Mouse (Mus musculus): ENCODE results near the gene Tff1. TPM values are rescaled to one million over a fixed set of nuclear protein-coding genes. Genes with fewer than 3 reads are reported as not detected.

Tff1 gene
- total and polyA plus RNA-seq, 3 experiments, result 0.44 to 2.2 (median 1.6) TPM

DNA sequence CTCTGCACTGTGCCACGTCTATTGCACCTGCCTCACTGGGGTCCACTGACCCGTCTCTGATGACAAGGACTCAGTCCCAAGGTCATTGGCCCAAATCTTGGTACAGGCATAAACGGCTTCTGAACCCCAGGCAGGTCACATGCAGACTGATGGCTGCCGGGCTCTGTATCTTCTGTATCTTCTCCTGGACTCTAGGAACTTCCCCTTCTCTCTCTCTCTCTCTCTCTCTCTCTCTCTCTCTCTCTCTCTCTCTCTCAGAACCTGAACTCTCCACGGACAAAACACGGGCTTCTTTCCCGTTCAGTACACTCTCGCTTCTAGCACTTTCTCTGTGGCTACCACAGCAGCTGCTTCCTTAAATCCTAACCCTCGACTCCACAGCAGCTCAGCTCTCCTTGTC is 19.1 kb downstream of the Tff1 start:
- no peak overlapping the region for H3K4me2 ChIP-seq (ENCODE audit: insufficient read depth, low read depth, poor library complexity, severe bottlenecking)
- no peaks in the 10 kb centered on the region for H3K4me1 ChIP-seq (ENCODE audit: control insufficient read depth in 1 of 2, insufficient read depth in 2 of 2)
- no peak overlapping the region for H3K9ac ChIP-seq (ENCODE audit: insufficient read depth, low read depth)
- dilution Hi-C loops (cut with MboI; ENCODE audit: extremely low pct_ligation_motif_present, extremely low pct_unique_long_range_greater_than_20kb, low sequenced_read_pairs), result no loop called here
- TF ChIP-seq SIN3A (IDR thresholded peaks at IDR 0.05; ENCODE audit: low read length) (no peak), BHLHE40 (IDR thresholded peaks at IDR 0.05; ENCODE audit: low read depth, low read length) (no peak), SMC3 (IDR thresholded peaks at IDR 0.05; ENCODE audit: low read depth, low read length) (no peak), TBP (conservative IDR thresholded peaks at IDR 0.05; ENCODE audit: low read depth, low read length) (no peak), POLR2A (IDR thresholded peaks at IDR 0.05; ENCODE audit: low read depth, low read length) (no peak), ZKSCAN1 (IDR thresholded peaks at IDR 0.05; ENCODE audit: borderline replicate concordance, low read depth, low read length) (no peak), EP300 (IDR thresholded peaks at IDR 0.05; ENCODE audit: low read length) (no peak), MAX (IDR thresholded peaks at IDR 0.05; ENCODE audit: low read length) (no peak), POLR2AphosphoS2 (IDR thresholded peaks at IDR 0.05; ENCODE audit: low read depth, low read length) (no peak), TCF12 (IDR thresholded peaks at IDR 0.05; ENCODE audit: low read depth, low read length) (no peak), MAZ (IDR thresholded peaks at IDR 0.05; ENCODE audit: low read depth, low read length) (no peak), ELF1 (IDR thresholded peaks at IDR 0.05; ENCODE audit: low read depth, low read length) (no peak), IRF4 (IDR thresholded peaks at IDR 0.05; ENCODE audit: low read depth, low read length) (no peak), JUND (conservative IDR thresholded peaks at IDR 0.05; ENCODE audit: low read depth, low read length) (no peak), CHD1 (IDR thresholded peaks at IDR 0.05; ENCODE audit: low read depth, low read length) (no peak), USF1 (IDR thresholded peaks at IDR 0.05; ENCODE audit: low read depth, low read length) (no peak), CTCF (conservative IDR thresholded peaks at IDR 0.05 in 1 of 2, IDR thresholded peaks at IDR 0.05 in 1 of 2; ENCODE audit: low read depth in 2 of 2, low read length in 2 of 2) (no peak), RAD21 (IDR thresholded peaks at IDR 0.05; ENCODE audit: low read depth, low read length) (no peak), HCFC1 (IDR thresholded peaks at IDR 0.05; ENCODE audit: low read depth, low read length) (no peak)
- peaks cover 5% of the 10 kb centered on the region for H3K9me3 ChIP-seq (replicated peaks; ENCODE audit: low read length)
- H3K79me2 ChIP-seq (replicated peaks; ENCODE audit: control insufficient read depth, extremely low read depth, insufficient read depth, poor library complexity, severe bottlenecking), result no peaks in the 10 kb centered on the region
- H3K4me3 ChIP-seq (replicated peaks in 1 of 3; ENCODE audit: low read depth in 2 of 3, low read length in 2 of 3, poor library complexity in 1 of 3), result no peak overlapping the region
- no peak overlapping the region for H3K27ac ChIP-seq (ENCODE audit: insufficient read depth, low read depth)
- DNase-seq (ENCODE audit: extremely low read depth), result no peak
- H3K27me3 ChIP-seq (replicated peaks), result peaks cover 66% of the 10 kb centered on the region
- H3K36me3 ChIP-seq (replicated peaks in 1 of 2; ENCODE audit: control insufficient read depth in 1 of 2, insufficient read depth in 1 of 2, low read length in 1 of 2), result no peaks in the 10 kb centered on the region
- in situ Hi-C loops (cut with MboI; ENCODE audit: low pct_ligation_motif_present, low pct_unique_long_range_greater_than_20kb, low sequenced_read_pairs), result no loop called here

DNA sequence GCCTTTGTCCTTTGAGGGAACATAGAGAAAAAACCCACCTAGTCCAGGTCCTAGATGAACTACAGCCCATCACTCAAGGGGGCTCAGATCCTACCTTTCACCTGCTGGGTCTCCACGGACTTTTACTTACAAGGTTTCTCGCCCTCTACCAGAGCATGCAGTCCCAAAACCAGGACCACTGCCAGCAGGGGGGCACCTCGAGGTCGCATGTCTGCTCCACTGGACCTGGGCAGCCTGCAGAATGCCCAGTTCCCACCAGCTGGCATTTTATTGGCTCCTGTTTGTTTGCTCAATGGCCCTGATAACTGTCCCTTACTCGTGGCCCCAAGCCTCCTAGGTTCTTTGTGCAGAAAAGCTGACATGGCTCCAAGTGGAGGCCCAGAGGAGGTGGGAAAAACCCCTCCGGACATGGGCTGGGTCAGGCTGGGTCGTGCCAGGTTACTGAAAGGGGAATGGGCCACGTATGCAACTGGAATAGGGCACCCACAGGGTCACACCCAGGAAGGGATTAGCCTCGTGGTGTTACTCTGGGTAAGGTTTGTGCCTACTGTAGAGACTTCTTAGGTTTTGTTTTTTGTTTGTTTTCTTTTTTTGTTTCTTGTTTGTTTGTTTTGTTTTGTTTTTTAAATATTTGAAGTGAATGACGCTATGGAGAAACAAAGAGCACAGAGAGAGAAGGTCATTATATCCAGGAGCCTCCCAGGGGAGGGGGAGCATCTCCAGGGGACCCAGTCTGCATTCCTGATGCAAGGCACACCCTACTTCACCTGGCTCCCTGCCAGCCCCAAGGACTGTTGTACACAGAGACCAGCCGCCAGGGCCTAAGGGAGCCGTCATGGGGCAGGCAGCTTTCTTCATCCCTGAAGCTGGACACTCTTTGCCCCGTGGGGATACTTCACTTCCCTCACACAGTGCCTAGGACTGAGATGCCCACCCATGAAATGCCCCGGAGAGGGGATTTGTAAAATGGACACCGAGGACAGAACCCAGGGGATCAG is 20.7 kb downstream of the Tff1 start, which contains the start of gene Tff2:
Gene Tff2 (minus strand): TSS at position 243 of the 998 bp plus-strand sequence.
- peaks cover 5% of the 10 kb centered on the region for H3K9me3 ChIP-seq (replicated peaks; ENCODE audit: low read length)
- no peaks in the 10 kb centered on the region for H3K79me2 ChIP-seq (replicated peaks; ENCODE audit: control insufficient read depth, extremely low read depth, insufficient read depth, poor library complexity, severe bottlenecking)
- DNase-seq (ENCODE audit: extremely low read depth), result no peak
- no peaks in the 10 kb centered on the region for H3K36me3 ChIP-seq (replicated peaks in 1 of 2; ENCODE audit: control insufficient read depth in 1 of 2, insufficient read depth in 1 of 2, low read length in 1 of 2)
- H3K4me3 ChIP-seq (replicated peaks in 1 of 3; ENCODE audit: low read depth in 2 of 3, low read length in 2 of 3, poor library complexity in 1 of 3), result no peak within 1 kb of the TSS
- dilution Hi-C loops (cut with MboI; ENCODE audit: extremely low pct_ligation_motif_present, extremely low pct_unique_long_range_greater_than_20kb, low sequenced_read_pairs) (no loop called here), in situ Hi-C loops (cut with MboI; ENCODE audit: low pct_ligation_motif_present, low pct_unique_long_range_greater_than_20kb, low sequenced_read_pairs) (loop anchor here (5.0 kb wide), 1 partner anchor 43 kb away; no protein-coding TSS in a partner anchor)
- no peak within 1 kb of the TSS for H3K4me2 ChIP-seq (ENCODE audit: insufficient read depth, low read depth, poor library complexity, severe bottlenecking)
- peaks cover 60% of the 10 kb centered on the region for H3K27me3 ChIP-seq (replicated peaks)
- TF ChIP-seq BHLHE40 (IDR thresholded peaks at IDR 0.05; ENCODE audit: low read depth, low read length) (no peak), MAFK (IDR thresholded peaks at IDR 0.05; ENCODE audit: insufficient replicate concordance, low read length) (no peak), POLR2A (IDR thresholded peaks at IDR 0.05; ENCODE audit: low read depth, low read length) (no peak), ZMIZ1 (IDR thresholded peaks at IDR 0.05; ENCODE audit: low read depth, low read length) (no peak), TBP (conservative IDR thresholded peaks at IDR 0.05; ENCODE audit: low read depth, low read length) (no peak), NELFE (IDR thresholded peaks at IDR 0.05; ENCODE audit: low read depth, low read length) (no peak)
- H3K4me1 ChIP-seq (ENCODE audit: control insufficient read depth in 1 of 2, insufficient read depth in 2 of 2), result no peaks in the 10 kb centered on the region
- H3K9ac ChIP-seq (ENCODE audit: insufficient read depth, low read depth), result no peak within 1 kb of the TSS
- H3K27ac ChIP-seq (ENCODE audit: insufficient read depth, low read depth), result no peak within 1 kb of the TSS
